Mouse (Mus musculus) heart, postnatal 0 days (tissue): Measurements from ENCODE around the gene Large1.

Source experiments
- CTCF ChIP-seq: IDR thresholded peaks from 2 replicates; pipeline ENCODE4 v1.5.1; 2016; ENCODE audit warnings: antibody characterized with exemption, control low read depth, low read depth
- EP300 ChIP-seq: IDR thresholded peaks from 2 replicates; pipeline ENCODE4 v1.6.1; 2016; ENCODE audit warnings: antibody characterized with exemption, low read depth

DNA sequence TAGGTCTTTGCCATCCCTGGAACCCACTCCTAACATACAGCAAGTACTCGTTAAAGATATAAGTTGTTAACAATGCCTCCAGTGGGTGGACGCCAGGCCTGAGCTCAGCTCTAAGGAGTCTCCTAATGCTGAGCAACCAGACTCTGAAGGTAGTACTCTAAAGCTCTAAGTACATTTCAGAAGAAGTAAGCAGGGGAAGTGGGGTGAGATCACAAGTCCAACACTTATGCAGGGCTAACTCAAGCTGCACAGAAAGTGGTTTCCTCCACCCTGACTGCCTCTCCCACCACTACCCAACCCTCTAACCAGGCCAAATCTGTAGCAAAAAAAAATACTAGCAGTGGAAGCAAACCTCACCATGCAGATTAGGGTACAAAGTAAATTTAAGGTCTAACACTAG is 61.7 kb downstream of the Large1 start:
- TF ChIP-seq EP300: no peak
- no peak for TF ChIP-seq CTCF
